Mouse (Mus musculus) testis, postnatal 10 days (tissue): ENCODE measurements around the gene Polr2f.

ENCODE experiments used
- DNase-seq: peaks from one replicate; pipeline ENCODE4 v3.0.0; 2021; ENCODE audit warnings: low spot score

Gene Polr2f

DNA sequence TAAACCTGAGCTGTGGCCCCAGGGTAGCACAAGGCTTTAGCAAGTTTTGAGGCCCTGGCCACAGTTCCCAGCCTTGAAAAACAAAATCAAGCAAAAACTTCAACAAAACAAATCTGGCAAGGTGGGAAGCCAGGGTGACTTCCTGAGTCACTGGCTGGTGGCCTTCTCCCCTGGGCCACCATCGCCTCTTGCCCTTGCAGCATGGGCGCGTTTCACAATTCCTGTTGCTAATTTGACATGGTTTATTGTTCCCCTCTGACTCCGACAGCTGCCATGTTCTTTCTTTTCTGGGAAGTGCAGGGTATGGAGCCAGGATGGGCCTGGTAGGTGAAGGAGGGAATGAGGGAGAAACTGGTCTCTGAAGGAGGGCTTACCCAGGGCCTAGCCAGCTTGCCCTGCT is 18.7 kb upstream of the Polr2f start:
- DNase-seq = no peak

DNA sequence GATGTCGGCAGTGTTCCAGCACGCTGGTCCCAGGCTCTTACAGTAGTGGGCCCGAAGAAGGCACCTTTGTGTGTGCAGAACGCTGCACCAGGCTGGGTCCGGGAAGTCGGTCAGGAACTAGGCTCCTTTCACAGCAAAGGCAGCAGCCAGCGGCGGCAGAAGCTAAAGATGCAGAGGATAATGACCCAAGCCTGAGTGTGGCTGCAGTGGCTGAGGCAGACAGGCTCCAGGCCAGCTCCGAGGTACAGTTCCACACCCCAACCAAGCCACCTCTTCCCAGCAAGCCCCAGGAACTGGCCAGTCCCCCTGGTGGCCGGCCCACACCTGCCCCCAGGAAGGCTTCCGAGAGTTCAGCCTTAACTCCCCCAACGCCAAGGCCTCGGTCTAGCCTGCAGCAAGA is 18.3 kb upstream of the Polr2f start:
- DNase-seq = no peak

DNA sequence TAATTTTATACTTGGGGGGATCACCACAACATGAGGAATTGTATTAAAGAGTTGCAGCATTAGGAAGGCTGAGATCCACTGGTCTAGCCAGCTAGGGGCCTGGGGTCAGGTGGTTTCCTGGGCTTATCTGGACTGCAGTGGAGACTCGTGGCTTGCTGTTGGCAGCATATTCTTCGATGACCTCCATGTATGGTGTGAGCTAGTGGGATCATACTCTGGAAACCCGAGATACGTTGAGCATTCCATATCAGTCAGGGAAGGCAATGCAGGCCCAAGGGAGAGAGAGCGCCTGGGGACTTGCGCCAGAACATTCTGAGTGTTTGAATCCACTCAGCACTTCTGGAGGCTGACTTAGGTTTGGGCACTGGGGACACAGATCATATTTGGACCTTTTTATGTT is 17.1 kb upstream of the Polr2f start:
- no peak for DNase-seq

DNA sequence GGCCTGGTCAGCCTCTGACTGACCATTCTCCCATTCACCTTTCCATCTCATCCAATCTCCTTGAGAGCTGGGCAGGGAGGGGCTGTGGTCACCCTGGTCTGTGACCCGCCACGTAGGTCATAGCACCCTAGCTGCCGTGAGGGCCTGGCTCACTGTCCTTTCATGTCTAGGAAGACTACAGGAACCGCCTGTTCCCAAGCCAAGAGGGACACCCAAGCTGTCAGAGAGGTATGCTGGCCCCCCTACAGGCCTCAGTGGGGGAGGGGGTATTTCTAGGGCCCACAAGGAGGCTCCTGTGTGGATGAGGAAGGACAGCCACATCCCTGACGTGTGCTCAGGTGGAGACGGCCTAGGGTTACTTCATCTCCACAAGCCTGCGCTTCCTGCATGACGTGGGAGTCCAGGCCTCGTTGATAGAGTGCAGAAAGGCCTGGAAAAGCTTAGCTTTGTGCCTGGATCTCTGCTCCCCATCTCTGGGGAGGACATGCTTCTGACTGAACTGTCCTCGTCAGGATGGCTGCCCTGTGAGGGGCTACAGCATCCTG is 16.4 kb upstream of the Polr2f start:
- no peak for DNase-seq

DNA sequence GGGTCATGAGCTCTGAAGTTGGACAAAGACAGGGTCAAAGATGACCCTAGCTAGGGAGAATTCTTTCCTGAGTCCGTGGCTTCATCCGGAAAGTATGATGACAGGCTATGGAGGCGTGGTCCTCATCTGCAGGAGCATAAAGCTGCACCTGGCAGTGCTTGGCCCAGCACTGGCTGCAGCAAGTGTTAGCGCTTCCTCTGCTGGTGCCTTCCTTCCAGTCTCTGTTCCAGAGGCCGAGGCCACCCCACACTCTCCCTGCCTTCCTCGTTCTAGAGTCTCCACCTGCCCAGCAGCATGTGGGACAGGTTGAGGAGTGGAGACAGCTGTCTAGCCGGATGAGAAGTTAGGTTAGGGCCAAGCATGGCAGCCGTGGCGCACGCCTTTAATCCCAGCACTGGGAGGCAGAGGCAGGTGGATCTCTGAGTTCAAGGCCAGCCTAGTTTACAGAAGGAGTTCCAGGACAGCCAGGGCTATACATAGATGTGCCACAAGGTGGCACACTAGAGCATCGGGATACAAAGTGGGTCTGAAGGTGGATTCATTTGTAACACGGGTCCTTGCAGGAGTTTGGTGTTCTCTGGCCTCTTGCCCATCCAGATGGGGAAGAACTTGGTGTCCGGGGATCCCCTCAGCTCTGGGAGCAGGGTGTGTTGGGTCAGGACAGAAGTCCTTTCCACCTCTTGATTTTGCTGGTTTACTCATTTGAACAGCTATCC is 14.4 kb upstream of the Polr2f start:
- peak; percentile 72 for DNase-seq

DNA sequence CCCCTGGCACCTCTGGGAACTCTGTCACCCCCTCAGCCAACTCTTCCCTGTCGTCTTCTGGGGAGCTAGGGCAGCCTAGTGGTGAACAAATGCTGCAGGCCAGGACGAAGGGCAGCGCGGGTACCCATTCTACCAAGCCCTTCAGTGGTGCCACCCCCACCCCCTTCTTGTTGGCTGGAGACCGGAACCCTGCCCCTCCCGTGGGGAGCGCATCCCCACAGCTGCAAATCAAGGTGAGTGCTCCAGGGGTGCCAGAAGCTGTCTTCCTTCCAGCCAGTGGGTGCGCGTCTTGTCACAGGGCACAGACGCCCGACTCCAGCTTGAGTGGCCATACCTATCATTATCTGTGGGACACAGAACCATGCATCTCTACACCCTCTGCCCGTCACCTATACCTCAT is 13.7 kb upstream of the Polr2f start:
- no peak for DNase-seq

DNA sequence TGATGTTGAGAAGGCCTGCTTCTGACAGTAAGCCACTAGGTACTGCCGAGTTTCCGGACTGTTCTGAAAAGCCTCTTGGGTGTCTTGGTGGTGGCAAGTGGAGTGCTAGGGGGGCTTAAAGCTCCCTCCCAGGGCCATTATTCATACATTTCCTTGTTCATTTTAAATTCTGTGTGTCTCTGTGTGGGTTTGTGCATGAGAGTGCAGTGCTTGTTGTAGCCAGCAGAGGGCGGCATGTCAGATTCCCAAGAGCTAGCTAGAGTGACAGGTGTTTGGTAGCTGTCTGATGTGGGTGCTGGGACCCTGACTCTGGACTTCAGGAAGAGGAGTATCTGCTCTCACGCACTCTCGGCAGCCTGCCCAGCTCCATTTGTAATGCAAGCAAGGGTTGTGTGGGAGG is 12.6 kb upstream of the Polr2f start:
- DNase-seq = no peak

DNA sequence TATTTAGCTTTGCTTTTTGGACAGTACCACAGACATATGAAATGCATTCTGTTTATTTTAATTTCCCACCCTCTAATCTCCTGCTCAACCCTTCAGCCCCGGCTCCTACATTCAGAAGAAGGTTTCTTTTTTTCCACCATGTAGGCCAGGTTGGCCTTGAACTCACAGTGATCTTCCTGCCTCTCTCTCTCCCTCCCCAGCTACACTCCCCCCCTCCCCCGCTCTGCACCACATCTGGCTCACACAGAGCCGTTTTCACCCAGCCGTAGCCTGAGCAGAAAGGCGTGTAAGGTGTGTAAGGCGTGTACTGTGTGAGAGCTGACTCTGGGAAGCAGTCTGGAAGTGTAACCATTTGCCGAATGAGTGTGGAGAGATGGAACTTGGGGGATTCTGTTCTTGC is 11.5 kb upstream of the Polr2f start:
- DNase-seq = peak; percentile 71

DNA sequence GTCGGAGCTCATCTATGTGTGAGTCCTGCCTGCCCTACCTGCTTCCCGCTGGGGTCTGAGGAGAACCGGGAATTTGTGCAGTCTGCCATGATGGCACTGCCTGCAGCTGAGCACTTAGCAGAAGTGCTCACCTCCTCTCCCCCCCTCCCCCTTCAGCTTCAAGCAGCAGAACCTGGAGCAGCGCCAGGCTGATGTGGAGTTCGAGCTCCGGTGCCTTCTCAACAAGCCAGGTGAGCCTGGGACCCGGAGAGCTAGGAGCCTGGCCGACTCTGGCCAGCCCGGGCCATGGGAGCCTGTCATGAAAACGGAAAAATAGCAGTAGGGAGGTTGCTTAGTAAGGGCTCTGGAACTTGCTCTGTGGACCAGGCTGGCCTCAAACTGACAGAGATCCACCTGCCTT is 10.0 kb upstream of the Polr2f start:
- DNase-seq = peak; percentile 72

DNA sequence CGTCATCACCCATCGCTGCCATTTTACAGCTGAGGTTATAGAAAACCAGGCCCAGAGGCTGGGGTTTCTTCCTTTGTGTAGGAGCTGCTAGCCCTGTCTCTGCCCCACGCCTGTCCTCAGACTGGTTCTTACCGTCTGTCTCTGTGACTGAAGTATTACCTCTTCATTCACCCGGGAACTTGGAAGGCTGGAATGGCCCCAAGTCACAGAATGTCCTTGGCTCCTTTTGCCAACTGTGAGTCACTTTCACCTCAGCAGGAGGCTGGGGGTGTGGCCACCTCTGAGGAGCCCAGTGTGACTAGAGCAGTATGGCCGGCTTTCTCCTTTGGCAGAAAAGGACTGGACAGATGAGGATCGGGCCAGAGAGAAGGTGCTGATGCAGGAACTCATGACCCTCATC is 9.4 kb upstream of the Polr2f start:
- peak; percentile 88 for DNase-seq

DNA sequence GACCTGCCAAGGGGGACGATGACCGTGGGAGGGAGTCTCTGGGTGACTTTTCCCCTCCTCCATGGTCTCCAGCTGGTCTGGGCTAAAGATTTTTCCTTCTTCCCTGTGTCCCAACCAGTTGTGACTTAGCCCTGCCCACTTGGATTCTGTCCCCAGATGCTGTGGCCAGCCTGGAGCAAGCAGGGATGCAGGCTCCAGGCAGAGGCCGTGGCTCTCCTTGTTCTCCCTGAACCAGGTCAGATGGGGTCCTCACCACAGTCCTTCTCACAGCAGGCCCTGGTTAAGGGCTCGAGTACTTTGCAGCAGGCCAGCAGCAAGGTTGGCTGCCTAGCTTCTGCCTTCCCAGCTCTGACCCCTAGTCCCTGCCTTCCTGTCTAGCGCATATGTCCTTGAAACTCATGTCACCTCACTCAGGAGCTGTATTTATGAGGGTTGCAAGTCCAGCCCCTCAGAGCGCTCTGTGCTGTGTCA is 7.6 kb upstream of the Polr2f start:
- DNase-seq = no peak

DNA sequence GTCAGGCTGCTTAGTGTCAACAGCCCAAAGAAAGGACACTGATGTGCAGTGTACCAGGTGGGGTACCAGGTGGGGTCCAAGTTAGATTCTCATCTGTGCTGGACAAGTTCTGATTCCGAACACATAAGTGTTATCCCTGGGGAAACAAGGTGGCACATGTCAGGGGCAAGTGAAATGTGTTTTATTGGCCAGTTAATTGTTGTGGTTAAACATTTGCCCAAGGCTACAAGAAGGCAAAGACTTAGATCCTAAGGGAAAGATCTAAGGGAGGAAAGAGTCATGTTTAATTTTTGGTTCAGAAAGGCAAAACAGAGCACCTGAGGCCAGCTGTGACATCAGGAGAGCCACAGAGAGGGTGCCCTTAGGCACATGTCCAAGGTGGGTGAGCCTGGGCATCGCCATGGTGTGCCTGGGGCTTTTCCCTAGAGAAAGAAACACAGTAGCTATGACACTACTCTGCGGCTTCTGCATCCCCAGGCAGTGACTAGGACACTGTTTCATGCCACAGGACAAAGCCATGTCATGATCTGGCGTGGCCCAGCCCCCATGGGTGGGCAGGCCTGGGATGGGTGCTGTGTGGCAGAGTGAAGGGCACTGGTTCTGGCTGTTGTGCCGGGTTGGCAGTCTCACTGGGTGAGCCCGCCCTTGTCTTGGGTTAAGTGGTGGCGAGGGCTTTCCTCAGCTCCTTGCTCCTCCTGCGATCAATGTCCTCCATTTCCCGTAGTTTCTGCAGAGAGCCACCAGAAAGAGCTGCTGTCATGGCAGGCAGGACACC is 6.1 kb upstream of the Polr2f start:
- DNase-seq = no peak

DNA sequence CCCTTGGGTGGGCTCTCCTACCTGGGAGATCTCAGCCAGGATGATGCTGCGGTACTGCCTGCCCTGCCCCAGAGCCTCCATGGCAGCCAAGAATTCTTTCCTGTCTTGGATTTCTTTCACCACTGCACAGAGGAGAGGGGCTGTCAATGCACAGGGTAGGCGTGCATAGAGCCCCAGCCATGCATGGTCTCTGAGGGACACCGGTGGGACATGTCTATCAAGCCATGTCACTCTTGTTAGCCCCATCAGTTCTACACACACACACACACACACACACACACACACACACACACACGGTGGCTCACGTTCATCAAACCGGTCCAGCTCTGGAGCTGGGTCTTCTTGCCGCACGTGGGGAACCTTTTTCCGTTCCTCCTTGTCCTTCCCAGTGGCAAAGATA is 5.5 kb upstream of the Polr2f start:
- DNase-seq = no peak

DNA sequence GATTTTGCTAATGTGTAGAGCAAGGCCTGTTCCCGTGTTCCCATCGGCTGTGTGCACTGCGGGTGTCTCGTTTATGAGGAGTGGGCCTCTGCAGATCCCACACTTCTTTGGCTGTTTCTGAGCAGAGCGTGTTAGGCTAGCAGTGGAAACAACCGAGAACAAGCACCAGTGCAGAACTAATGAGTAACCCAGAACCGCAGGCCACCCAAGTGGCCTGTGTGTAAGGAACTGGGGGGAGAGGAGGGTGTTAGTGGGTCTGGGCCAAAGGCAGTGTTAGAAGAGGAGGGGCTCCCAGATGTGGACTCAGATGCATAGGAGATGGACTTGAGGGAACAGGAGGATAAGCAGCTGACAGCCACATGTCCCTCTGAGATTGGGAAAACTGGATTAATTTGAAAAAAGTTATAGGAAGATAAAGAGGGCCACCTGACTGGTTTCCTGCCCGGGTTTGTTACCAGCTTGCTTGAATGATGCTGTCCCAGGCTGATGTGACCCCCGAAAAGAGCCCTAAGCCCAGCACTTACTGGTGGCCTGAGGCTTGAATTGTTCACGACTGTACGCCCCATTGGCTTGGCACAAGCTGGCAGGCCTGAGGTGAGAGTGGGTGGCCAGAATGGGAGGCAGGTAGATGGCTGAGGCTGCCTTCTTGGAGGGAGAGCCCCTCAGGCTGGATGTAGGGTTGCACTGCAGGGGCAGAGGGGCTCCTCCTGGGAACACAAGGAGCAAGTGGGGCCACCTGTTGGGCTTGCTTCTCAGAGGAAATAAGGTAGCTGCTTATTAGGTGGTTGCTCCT is 4.8 kb upstream of the Polr2f start:
- no peak for DNase-seq

DNA sequence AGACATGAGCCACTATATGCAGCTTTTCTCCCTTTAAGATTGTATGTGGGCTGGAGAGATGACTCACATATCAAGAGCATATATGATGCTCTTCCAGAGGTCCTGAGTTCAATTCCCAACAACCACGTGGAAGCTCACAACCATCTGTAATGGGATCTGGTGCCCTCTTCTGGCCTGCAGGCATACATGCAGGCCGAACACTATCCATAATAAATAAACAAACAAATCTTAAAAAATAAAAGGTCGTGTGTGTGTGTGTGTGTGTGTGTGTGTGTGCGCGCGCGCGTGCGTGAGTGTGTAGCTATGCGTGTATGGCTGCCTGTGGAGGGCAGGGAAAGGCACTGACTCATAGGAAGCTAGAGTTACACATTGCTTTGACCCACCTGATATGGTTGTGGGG is 1.2 kb upstream of the Polr2f start:
- DNase-seq = no peak

DNA sequence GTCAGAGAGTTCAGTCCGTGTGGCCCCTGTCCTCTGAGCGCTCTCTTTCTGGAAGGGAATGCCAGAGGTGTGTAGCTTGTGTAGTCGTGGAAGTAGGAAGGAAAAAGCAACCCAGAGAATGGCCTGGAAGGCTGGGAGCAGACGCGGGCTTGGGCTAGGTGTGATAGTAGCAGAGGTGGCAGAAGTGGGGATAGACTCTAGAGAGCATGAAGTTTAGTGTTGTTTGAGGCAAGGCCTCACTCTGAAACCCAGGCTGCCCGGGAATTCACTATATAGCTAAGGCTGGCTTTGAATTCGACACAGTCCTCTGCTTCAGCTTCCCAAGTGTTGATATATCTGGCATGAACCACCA is 733 bp downstream of the Polr2f start:
- DNase-seq = no peak

DNA sequence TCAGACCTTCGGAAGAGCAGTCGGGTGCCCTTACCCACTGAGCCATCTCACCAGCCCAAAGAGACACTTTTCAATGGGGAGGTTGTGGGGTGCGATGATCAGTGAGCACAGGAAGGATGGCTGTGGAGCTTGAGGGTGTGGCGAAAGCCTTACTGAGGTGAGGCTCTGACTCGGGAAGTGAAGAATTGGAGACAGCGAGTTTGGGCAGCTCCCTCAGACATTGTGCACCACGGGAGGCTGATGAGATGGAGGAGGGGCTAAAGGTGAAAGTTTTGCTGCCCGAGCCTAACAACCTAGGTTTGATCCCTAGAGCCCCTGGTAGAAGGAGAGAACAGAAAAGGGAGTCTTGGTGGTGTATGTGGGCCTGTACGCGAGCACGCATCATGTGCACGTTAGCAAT is 2.5 kb downstream of the Polr2f start:
- no peak for DNase-seq

DNA sequence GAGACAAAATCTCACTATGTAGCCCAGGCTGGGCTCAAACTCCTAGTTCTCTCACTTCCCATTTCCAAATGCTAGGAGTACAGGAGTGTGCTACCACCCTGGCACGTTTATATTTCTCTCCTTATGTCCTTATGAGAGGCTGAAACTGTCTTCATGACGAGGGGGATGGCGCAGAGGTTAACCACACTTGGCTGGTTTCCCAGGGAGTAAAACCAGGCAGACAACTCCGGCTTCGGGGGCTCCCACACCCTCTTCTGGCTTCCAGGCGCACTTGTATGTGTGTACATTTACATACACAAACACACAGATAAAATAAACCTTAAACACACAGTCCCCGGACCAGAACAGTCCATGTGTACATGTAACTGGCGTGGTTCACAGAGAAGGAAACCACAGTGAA is 3.2 kb downstream of the Polr2f start:
- DNase-seq = no peak

DNA sequence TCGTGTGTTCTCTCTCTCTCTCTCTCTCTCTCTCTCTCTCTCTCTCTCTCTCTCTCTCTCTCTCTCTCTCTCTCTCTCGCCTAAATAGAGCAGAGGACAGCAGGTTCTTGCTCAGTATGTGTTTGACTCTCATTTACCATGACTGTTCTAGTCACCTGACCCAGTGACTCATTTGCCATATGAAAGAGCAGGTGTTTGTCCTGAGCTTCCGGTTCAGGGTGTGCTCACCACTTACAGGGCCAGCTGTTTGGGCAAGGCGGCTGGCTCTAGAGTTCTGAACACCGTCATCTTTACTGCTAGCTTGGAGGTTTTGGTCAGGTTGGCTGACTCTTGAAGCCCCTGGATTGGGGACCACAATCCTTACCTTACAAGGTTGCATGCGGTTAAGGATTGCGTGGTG is 4.7 kb downstream of the Polr2f start:
- DNase-seq = no peak

DNA sequence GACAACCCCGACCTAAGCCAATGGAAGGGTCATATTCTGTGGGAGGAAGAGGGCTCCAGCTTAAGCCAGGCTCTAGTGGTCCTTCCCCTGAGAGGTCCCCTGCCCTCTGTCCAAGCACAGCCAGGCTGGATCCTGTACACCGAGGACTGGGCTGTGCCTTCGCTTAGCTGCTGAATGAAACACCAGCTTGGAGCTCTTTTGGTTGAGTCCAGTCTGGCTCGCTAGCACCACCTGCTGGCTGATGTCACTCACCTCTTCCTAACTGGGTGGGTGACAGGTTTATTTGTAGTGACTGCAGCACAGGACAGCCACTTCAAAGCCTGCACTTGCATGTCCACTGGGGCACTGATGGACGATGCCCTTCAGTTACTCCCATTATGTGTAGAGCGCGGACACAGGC is 7.7 kb downstream of the Polr2f start:
- DNase-seq = peak; percentile 95

DNA sequence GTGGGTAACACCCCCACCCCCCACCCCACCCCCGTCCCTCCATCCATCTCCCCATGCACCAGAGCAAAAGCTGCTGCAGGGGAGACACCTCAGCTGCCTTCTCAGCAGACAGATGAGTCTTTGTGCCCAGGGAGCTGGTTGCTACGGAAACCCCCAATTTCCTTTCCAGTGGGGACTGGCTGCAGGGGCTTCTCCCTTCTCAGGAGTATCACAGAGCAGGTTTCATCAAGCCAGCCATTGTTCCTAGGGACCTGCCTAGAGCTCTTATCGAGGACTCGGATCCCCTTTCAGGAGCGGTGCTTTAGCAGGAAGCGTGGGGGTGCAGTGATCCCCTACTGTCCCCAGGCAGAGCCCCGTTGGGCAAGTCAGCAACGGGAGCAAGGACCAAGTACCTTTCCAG is 11.1 kb downstream of the Polr2f start:
- no peak for DNase-seq

DNA sequence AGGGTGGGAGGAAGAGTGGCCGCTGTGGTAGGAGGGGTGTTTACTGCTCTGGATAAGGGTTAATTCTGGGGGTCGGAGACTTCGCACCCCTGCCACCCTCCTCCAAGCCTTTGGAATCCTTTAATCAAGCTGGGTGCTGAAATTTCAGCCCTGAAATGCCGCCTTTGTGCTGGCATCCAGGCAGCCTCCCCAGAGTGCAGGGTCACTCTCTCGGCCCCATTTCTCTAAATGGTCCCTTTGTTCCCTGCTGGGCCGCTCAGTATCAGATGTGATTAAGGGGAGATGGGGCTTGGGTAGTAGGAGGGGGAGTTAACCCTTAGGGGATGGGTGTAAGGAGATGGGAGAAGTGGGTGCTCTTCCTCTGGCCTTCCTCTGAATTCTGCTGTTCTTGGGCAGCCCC is 11.9 kb downstream of the Polr2f start:
- DNase-seq = no peak

DNA sequence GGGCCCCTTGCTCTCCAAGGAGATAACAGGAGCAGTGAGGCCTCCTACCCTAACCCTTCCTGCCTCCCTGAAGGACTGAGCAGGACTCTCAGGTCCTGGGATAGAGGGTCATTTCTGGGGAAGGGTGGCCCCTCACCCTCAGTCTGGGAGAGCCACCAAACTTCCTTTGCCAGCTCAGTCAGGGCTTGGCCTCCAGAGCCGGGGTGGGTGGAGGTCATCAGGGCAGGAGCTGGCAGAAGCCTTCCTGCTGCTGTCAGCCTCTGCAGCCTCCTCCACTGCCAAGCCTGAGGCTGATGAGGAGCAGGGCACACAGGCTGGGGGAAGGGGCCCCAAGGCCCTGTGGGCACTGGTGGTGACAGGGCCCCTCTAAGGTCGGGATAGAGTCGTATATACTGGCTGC is 14.8 kb downstream of the Polr2f start:
- DNase-seq = no peak
